Mouse (Mus musculus) spleen, adult 2 months (tissue): Measurements from ENCODE around the gene Gm37240.

Experiments used
- CTCF ChIP-seq: fragments of 200-500 bp; IDR thresholded peaks from 2 replicates; pipeline ENCODE4 v1.5.1; 2011; ENCODE audit warnings: mild to moderate bottlenecking, inconsistent platforms; ENCODE audit not compliant: insufficient read depth, insufficient read length, insufficient replicate concordance; ENCODE audit errors: extremely low read depth
- POLR2A ChIP-seq: fragments of 200-500 bp; IDR thresholded peaks from 2 replicates; pipeline ENCODE4 v1.6.1; 2011; ENCODE audit warnings: low read depth, low read length, inconsistent platforms

DNA sequence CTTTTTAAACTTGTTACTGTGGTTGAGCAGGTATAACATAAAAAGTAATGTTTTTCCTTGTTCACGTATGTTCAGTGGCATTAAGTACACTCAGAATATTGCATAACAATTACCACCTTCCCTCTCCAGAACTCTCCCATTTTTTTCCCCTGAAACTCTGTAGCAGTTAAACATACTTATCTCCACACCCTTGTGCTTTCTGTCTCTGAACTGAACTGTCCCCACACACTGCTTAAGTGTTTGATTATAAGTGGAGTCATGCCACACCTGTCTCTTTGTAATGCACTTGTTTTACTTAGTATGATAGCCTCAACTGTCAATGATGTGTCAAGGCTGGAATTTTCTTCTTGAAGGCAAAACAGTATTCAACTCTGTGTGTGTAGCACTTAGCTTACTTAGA is 963.6 kb downstream of the Gm37240 start:
- TF ChIP-seq CTCF (no peak), POLR2A (no peak)
